Mouse (Mus musculus) kidney, adult 2 months (tissue): ENCODE data around the gene Rps6kc1.

ENCODE experiments used
- CTCF ChIP-seq: fragments of 200-500 bp; conservative IDR thresholded peaks from 2 replicates; pipeline ENCODE4 v1.5.1; 2011; ENCODE audit warnings: low read depth, mild to moderate bottlenecking, control low read depth, low read length, moderate library complexity, mixed read lengths; ENCODE audit not compliant: insufficient read depth, insufficient read length
- POLR2A ChIP-seq: fragments of 200-500 bp; IDR thresholded peaks from one replicate; pipeline ENCODE4 v1.6.1; 2011; ENCODE audit warnings: low read depth, low read length, control low read depth

DNA sequence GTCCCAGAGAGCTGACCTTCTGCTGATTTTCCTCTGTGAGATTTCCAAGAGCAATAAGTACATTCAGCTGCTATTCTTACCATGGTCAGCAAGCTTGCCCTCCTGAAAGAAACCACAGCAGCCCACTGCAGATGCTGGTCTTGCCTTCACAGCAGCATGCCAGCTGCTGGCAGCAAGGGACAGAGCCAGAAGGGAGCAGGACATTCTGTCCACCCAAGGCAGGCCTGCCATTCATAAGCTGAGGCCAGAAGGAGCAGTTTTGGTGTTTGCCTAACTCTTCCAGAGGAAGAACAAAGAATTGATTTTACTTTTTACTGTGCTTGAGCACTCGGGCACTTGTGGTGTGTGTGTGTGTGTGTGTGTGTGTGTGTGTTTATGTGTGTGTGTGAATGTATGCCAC, 143.3 kb downstream of the Rps6kc1 start:
- TF ChIP-seq CTCF (no peak), POLR2A (no peak)
